Mouse (Mus musculus) neutrophil, adult 5-6 weeks (primary cell): Measurements from ENCODE around the gene Taok1. TPM values are rescaled to one million over a fixed set of nuclear protein-coding genes. Genes with fewer than 3 reads are reported as not detected.

Source experiments
- ATAC-seq: fragments of 151-379, 151-347 bp; 2 replicates; pipeline ENCODE4 v1.8.0; 2017; ENCODE audit warnings: mild to moderate bottlenecking, moderate TSS enrichment; ENCODE audit not compliant: insufficient number of reproducible peaks, poor library complexity, low FRiP score, severe bottlenecking; ENCODE audit errors: extremely low read depth
- total RNA-seq: library from RNA; stranded (forward); fragments of 200-1000 nt; gene quantifications from 2 replicates; pipeline ENCODE4 v1.2.3, GENCODE M21; 2017

The Taok1 gene
- total RNA-seq, 1 experiment from 2014 or later = 92.2 TPM

- no peak for ATAC-seq
These were observed 93.8 kb downstream of the Taok1 start for GRCm38 (mm10) chr11:77513811-77514170.

- peak; percentile 47 for ATAC-seq
These were observed 94.5 kb downstream of the Taok1 start for GRCm38 (mm10) chr11:77512891-77513810.

- ATAC-seq = no peak
These were observed 96.3 kb downstream of the Taok1 start for GRCm38 (mm10) chr11:77511336-77511735.

GRCm38 (mm10) chr11:77508068-77509021 lies 99.3 kb downstream of the Taok1 start:
- ATAC-seq = peak; percentile 59

GRCm38 (mm10) chr11:77507426-77507825 lies 100.2 kb downstream of the Taok1 start:
- ATAC-seq = no peak

GRCm38 (mm10) chr11:77506941-77507340 lies 100.7 kb downstream of the Taok1 start:
- ATAC-seq = no peak

- no peak for ATAC-seq
These were observed 101.3 kb downstream of the Taok1 start for GRCm38 (mm10) chr11:77506273-77506672.

- no peak for ATAC-seq
These were observed 102.2 kb downstream of the Taok1 start for GRCm38 (mm10) chr11:77505291-77505980.

GRCm38 (mm10) chr11:77504377-77504776 lies 103.2 kb downstream of the Taok1 start:
- ATAC-seq = no peak

GRCm38 (mm10) chr11:77503511-77503910 lies 104.1 kb downstream of the Taok1 start:
- no peak for ATAC-seq

GRCm38 (mm10) chr11:77502481-77502880 lies 105.1 kb downstream of the Taok1 start:
- no peak for ATAC-seq

GRCm38 (mm10) chr11:77501971-77502370 lies 105.6 kb downstream of the Taok1 start:
- ATAC-seq = no peak

- peak; percentile 53; the same call in 1 of the 2 replicates for ATAC-seq
These were observed 106.2 kb downstream of the Taok1 start for GRCm38 (mm10) chr11:77501392-77501791.

- ATAC-seq = no peak
These were observed 107.0 kb downstream of the Taok1 start for GRCm38 (mm10) chr11:77500361-77501325.

- ATAC-seq = no peak
These were observed 108.3 kb downstream of the Taok1 start for GRCm38 (mm10) chr11:77499354-77499753.

- no peak for ATAC-seq
These were observed 109.1 kb downstream of the Taok1 start for GRCm38 (mm10) chr11:77498261-77499139.

- ATAC-seq = no peak
These were observed 109.8 kb downstream of the Taok1 start for GRCm38 (mm10) chr11:77497851-77498250.
